Mouse (Mus musculus) kidney, embryonic 14.5 days (tissue): ENCODE measurements at regions not wholly inside any gene's neighbourhood (a gene's known extent, or its start where the extent isn't known, plus 50 kb on each side); places are given as distances from the start of the nearest gene placed in this dataset.

Experiments used
- ATAC-seq: fragments of 200-750 bp; cut with Nextera tagmentation; 2 replicates; pipeline ENCODE4 v1.8.0; 2017; ENCODE audit warnings: moderate number of reproducible peaks, mild to moderate bottlenecking, moderate TSS enrichment, moderate library complexity; ENCODE audit not compliant: low FRiP score, low TSS enrichment
- H3K27ac ChIP-seq: fragments of 300-500 bp; sonication (generic); 2 replicates; pipeline ENCODE4 v1.5.1; 2014; ENCODE audit warnings: low read depth, mild to moderate bottlenecking, low read length, moderate library complexity, mixed read lengths
- H3K27me3 ChIP-seq: fragments of 300-500 bp; sonication (generic); 2 replicates; pipeline ENCODE4 v1.6.1; 2014; ENCODE audit warnings: mild to moderate bottlenecking, low read length; ENCODE audit not compliant: control insufficient read depth, insufficient read depth
- H3K36me3 ChIP-seq: fragments of 300-500 bp; sonication (generic); 2 replicates; pipeline ENCODE4 v1.6.1; 2014; ENCODE audit warnings: low read length, mixed read lengths; ENCODE audit not compliant: control insufficient read depth, insufficient read depth
- H3K4me1 ChIP-seq: fragments of 300-500 bp; sonication (generic); 2 replicates; pipeline ENCODE4 v1.6.1; 2014; ENCODE audit warnings: low read length, mixed read lengths; ENCODE audit not compliant: control insufficient read depth, insufficient read depth
- H3K4me2 ChIP-seq: fragments of 300-500 bp; sonication (generic); replicated peaks from 2 replicates; pipeline ENCODE4 v1.6.1; 2014; ENCODE audit warnings: low read depth, mild to moderate bottlenecking, low read length
- H3K4me3 ChIP-seq: fragments of 300-500 bp; sonication (generic); 2 replicates; pipeline ENCODE4 v1.5.1; 2014; ENCODE audit warnings: mild to moderate bottlenecking, low read length
- H3K9ac ChIP-seq: fragments of 300-500 bp; sonication (generic); 2 replicates; pipeline ENCODE4 v1.6.1; 2014; ENCODE audit warnings: low read depth, mild to moderate bottlenecking, low read length, moderate library complexity
- H3K9me3 ChIP-seq: fragments of 300-500 bp; sonication (generic); 2 replicates; pipeline ENCODE4 v1.6.1; 2016; ENCODE audit warnings: low read length; ENCODE audit not compliant: control insufficient read depth
- WGBS: fragments of 180-500 bp; shearing (Covaris S2); extraction: QIAGEN DNeasy Blood & Tissue Kit; methylation state at CpG from one replicate; pipeline ENCODE4 v1.1.7; 2014; 5-methylcytosine and 5-hydroxymethylcytosine counted together

- Histone ChIP-seq H3K9ac (no peak overlapping the region), H3K4me2 (no peak overlapping the region), H3K4me3 (no peak overlapping the region), H3K27ac (no peak overlapping the region), H3K4me1 (no peaks in the 10 kb centered on the region), H3K27me3 (no peaks in the 10 kb centered on the region), H3K9me3 (no peaks in the 10 kb centered on the region), H3K36me3 (no peaks in the 10 kb centered on the region)
- 74% methylated on average over 5 of the region's 5 CpGs for WGBS
- no peak for ATAC-seq
These were observed 50.3 kb upstream of the Rasl11b start for GRCm38 (mm10) chr5:74144765-74145164.
